Mouse (Mus musculus) right cerebral cortex, adult 2 months (tissue): ENCODE data around the gene Spata13.

Experiments
- DNase-seq, 2 experiments: peaks; one replicate each; pipeline ENCODE4 v3.0.0; 2021 to 2022; ENCODE audit warnings: low spot score in 2 of 2

Gene Spata13

DNA sequence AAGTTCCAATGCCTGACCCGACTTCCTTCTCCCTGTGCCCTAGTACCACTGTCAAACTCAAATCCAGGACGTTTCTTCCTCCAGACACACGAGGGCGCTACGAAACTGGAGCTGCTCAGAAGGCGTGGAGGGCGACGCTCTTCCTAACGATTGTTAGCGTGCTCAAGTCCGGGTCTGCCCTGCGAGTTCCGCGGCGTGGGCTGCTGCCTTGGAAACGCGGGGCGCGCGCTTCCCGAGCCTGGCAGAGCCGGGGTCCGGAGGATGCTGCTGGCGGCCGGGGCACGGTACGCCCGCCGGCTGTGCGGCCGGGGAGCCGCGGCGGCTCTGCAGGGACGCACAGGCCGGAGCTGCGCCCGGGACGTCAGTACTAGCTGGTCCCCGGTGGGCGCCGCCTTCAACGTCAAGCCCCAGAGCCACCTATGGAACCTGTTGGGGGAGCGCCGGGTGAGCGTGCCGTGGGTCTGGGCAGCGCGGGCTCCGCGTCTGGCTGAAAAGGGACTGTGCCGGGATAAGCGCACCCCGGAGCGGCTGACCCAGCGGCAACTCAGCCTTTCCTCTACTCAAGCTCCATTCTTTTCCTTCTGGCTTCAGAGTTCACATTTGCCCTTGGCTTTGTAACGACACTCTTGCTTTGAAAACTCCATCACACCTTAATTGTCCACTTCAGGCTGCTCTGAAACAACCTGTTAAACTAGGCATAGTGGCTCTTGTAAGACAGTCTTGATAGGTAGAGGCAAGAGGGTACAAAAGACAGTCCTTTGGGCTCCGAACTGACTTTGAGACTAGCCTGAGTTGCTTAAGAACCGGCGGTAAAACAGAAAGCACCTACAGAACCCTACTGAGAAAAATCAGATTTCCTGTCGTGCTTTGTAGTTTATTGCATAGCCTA lies 150.9 kb downstream of the Spata13 start, which contains the start of gene Mipep:
Gene Mipep (plus strand): TSS at position 147 of the 889 bp plus-strand sequence.
- DNase-seq, result peak; percentile 89 to 92

DNA sequence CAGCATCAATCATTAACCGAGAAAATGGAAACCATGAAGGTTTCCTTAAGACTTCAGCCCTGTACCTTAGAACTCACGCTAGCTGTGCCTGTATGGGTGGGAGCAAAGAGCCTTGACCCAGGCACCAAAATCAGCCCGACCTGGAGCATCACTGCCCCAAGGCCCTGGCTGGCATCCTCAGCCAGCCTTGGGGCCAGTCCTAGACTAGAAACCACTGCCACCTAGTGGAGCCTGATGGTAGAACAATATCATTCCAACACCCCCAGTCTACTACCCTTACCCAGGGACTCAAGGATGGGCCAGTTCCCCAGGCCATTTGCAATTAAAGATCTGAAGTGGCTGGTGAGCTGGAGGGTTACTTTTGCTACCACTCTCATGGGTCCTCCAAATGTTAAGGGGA lies 156.3 kb downstream of the Spata13 start:
- DNase-seq, result peak; percentile 48 to 62

DNA sequence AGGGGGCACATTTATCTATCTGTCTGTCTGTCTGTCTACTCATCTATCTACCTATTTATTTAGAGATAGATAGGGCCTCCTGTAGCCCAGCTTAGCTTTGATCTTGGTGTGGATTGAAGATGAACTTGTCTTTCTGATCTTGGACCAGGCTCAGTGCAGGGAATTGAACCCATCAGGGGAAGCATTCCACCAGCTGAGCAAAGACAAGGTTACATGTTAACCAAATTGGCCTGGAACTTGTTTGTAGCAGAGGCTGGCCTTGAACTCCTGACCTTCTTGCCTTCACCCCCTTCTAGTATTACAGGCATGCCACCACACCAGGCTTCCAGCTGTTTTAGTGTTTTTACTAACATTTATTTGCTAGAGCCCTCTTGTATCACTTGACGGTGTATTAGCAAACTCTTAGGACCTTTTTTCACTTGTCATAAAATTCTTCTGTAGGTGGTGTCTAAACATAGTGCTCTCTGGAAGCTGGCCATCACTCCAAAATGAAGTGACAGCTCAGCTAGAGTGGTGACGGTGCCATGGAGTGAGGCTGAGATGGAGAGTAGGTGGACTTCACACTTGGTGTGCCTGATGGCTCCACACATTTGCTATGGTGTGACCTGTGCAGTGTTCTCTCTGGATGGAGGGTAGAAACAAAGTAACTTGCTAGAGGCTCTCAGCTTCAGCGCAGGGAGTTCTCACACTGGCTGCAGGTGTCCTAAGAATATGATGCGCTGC lies 163.0 kb downstream of the Spata13 start:
- peak in 1 of 2 experiments; percentile 23 for DNase-seq

DNA sequence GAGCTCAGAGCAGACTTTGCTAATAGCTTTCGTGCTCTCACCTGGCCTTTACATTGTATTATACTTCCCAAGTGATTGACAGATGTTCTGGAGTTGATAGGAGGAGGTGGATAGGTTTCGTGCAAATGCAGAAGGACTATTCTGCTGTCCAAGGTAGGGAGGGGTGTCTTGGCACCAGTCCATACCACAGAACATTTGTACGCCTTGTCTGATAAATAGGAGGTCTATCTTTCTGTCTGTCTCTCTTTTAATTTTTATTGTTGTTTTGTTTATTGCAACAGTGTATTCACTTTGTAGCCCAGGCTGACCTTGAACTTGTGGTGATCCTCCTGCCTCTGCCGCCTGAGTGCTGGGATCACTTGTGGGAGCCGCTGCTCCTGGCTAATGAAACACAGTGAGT lies 163.8 kb downstream of the Spata13 start:
- no peak for DNase-seq

DNA sequence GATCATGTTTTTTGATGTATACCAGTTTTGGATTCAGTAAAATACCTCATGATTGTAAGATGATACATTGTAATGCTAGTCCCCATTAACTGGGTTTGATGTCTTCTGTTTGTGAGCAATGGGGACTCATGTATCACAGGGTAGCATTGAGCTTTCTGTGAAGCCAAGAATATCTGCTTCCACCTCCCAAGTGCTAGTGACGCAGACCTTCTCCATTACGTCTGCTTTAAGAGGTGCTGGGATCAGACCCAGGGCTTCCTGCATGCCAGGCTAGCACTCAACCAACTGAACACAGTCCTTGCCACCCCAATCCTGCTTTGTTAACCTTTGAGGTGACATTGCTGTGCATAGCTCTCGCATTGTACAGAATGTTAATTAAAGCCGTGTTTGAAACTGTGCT lies 164.9 kb downstream of the Spata13 start:
- no peak for DNase-seq

DNA sequence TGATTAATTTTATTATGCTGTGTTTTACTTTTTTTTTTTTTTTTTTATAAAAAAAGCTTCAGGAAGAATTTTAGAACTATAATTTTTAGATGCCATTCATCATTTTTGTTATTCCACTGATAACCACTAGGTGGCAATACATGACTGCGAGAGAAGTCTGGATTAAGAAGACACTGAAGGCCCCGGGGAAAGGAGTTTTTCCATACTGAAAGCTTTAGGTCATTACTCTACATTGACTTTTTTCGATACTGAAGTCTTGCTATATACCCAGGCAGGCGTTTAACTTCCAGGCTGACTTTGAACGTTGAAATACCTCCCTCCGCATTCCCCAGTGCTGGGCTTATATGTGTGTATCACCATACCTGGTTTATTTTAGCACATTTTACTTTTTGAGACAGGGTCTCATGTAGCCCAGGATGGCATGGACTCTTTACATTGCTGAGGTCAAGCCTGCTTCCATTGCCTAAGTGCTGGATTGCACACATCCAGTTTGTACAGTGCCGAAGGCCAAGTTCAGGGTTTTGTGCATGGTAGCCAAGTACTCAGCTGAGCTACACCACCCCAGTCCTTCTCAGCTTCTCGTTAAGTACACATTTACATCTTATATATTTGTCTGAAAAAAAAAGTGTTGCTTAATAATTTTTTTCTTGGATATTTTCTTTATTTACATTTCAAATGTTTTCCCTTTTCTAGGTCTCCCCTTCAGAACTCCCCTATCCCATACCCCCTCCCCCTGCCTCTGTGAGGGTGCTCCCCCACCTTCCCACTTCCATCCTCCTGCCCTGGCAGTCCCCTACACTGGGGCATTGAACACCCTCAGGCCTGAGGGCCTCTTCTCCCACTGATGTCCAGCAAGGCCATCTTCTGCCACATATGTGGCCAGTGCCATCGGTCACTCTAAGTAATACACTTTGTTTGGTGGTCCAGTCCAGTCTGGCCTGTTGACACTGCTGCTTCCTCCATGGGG lies 166.2 kb downstream of the Spata13 start:
- DNase-seq, result no peak

DNA sequence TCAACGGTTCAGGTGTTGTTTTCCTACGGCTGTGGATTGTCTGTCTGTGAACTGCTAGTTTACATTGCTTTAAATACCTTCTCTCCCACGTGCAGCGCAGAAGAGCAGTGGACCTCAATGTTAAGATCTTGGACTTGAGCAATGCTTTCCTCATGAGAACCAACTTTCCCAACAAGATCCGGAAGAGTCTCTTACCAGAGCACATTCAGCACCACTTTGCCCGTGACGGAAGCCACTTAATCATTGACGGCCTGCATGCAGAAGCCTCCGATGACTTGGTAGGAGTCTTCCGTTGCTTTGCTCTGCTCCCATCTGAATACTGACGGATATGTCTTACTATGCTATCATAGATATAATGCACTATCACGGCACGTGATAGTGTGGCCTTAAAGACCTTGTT lies 168.2 kb downstream of the Spata13 start:
- no peak for DNase-seq

DNA sequence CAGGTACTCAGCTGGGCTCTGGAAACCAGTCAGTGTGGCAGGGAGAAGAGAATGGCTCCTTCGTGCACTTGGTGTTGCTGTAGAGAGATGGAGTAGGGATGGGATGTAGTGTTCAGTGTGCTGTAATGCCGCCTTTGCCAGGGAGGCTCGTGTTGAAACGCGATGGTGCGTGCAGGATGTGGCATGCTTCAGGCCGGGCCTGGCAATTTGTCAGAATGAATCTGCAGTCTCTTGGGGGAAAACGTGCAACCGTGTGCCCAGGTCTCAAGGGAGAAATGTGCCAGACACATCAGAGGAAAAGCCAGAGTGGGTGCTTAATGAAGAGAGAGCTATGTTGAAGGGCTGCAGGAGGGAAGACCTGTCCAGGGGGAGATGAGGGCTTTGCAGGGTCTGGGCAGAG lies 171.2 kb downstream of the Spata13 start:
- no peak for DNase-seq

DNA sequence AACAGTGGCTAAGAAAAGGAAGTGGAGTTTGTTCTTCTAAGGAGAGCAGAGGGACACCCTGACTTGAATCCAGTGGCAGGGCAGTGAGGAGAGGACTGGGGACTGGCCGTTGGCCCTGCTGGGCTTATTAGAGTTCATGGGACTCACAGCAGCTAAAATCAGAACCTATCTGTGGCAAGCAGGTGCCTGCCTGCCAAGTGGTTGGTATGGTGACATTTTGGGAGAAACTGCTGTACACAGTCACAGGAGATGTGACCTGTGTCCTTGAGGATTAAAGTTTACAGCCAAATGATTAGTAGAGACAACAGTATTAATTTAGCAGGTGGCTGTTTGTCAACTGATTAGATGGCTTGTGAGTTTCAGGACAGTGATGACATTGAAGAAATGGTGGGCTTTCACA lies 172.1 kb downstream of the Spata13 start:
- DNase-seq, result no peak

DNA sequence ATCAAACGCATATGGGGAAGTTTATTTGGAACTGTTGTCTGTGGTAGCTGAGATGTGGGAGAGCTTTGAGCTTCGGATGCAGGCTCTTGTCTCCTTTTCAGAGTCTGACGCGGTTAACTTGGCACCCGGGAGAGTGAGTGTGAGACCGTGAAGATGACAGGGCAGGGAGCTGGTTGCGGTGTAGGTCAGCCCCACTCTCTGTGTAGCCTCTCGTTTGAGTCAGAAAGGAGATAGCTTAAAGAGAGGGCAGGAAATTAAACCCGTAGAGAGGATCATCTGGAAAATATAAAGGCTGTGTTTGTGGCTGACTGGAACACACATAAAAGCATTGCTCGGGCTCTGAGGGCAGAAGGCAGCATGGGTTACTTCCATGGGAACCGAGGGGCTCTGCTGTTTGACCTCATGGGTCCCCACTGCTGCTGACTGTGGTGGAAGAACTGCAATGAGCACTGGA lies 173.1 kb downstream of the Spata13 start:
- DNase-seq, result peak; percentile 36 to 37

DNA sequence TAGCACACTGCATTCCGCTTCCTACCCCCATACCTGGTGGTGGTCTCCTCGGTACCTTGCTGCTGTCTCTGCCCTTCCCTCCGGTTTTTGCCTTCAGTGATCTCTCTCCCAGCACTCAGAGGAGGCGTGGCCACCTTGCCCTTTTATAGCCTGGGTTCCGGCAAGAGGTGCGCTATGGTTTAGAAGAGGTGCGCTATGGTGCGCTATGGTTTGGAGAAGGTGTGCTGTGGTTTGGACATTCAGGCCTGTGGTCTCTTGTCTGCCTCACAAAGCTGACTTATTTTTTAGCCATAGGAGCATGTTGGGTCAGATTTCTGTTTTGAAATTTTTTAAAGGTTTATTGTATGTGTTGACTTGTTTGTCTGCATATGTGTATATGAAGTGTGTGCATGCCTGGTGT lies 176.1 kb downstream of the Spata13 start:
- no peak for DNase-seq

DNA sequence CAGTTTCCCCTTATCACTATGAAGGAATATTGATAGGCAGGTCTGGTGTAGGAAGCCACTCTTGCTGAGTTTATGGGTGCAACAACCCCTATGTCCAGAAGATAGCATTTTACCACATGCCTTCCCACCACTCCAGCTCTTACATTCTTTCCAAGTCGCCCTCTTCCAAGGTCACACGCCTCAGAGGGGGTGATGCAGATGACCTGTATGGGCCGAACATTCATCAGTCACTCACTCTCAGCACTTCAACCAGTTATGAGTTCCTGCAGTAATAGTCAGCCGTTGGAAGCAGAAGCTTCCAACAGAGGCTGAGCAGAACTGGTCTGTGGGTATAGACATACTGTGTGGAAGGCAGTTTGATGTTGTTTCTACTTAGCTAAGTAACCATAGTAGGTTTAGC lies 177.7 kb downstream of the Spata13 start:
- DNase-seq, result no peak
